Mouse (Mus musculus): ENCODE results near the gene Siglec1. TPM values are rescaled to one million over a fixed set of nuclear protein-coding genes. Genes with fewer than 3 reads are reported as not detected.

Siglec1 gene
- polyA plus RNA-seq, 1 experiment from 2014 or later: 0.19 TPM

DNA sequence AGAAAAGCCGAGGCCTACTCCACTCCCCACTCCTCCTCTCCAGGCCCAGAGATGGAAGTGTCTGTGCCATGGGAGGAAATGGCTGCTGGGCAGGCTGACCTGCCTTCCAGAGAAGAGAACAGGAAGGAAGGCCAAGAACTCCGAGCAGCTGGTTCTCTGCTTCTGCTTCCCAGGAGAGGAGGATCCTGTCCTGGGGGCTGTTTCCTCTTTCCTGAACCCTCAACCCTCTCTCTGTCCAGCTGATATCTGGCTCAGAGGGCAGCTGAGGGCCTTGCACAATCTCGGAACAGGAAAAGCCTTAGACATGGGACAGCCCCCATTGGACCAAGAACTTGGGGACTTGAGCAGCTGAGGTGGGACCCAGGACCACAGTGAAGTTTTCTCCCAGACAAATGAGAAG lies 4.3 kb upstream of the Siglec1 start:
- H3K4me3 ChIP-seq: no peak overlapping the region
- no peaks in the 10 kb centered on the region for H3K9me3 ChIP-seq
- H3K4me2 ChIP-seq (replicated peaks): no peak overlapping the region
- no peaks in the 10 kb centered on the region for H3K36me3 ChIP-seq
- 75% methylated on average over 3 of the region's 3 CpGs for WGBS
- no peaks in the 10 kb centered on the region for H3K4me1 ChIP-seq
- no peaks in the 10 kb centered on the region for H3K27me3 ChIP-seq
- H3K27ac ChIP-seq (replicated peaks): no peak overlapping the region
- ATAC-seq (replicated peaks): no peak
- H3K9ac ChIP-seq (replicated peaks): no peak overlapping the region

DNA sequence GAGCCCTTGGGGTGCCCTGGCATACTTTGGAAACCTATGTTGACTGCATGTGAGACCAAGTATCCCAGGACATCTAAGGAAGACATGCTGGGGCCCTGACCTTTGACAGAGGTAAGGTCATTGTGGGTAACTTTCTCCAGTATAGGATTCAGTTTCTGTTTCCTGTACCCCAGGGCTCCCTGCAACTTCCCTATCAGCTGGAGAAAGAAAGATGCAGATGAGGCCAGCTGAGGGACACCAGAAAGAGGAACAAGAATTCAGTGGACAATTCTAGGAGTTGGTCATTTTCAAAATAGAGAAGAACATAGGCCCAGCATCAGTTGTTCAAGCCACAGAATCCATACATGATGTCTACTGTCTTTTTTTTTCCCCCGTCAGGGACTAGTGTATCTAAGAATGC lies 3.1 kb upstream of the Siglec1 start:
- no peak overlapping the region for H3K4me3 ChIP-seq
- no peaks in the 10 kb centered on the region for H3K36me3 ChIP-seq
- no peaks in the 10 kb centered on the region for H3K4me1 ChIP-seq
- 97% methylated on average over 1 of the region's 1 CpGs for WGBS
- no peak for ATAC-seq (replicated peaks)
- H3K9ac ChIP-seq (replicated peaks): no peak overlapping the region
- H3K27me3 ChIP-seq: no peaks in the 10 kb centered on the region
- H3K4me2 ChIP-seq (replicated peaks): no peak overlapping the region
- H3K27ac ChIP-seq (replicated peaks): no peak overlapping the region
- H3K9me3 ChIP-seq: no peaks in the 10 kb centered on the region

DNA sequence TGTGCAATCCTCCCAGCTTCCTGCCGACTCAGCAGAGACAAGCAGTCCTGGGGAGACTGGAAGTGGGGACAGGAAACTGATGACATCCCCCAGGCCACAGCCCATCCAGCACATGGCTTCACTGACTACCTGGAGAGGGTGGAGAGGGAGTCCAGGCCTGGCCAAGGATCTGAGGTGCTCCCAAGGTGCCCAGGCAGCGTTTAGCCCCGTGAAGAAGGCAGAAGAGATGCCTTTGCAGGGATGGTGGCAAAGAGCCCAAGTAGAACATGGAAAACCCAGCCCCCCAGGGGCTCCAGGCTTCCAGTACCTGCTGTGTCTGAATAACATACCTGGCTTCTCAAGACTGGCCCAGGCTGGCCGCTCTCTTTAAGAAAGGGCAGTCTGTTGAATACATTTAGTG lies 2.0 kb upstream of the Siglec1 start:
- no peaks in the 10 kb centered on the region for H3K4me1 ChIP-seq
- no peaks in the 10 kb centered on the region for H3K36me3 ChIP-seq
- 84% methylated on average over 4 of the region's 4 CpGs for WGBS
- H3K27me3 ChIP-seq: no peaks in the 10 kb centered on the region
- no peak overlapping the region for H3K9ac ChIP-seq (replicated peaks)
- no peak overlapping the region for H3K4me3 ChIP-seq
- H3K9me3 ChIP-seq: no peaks in the 10 kb centered on the region
- ATAC-seq (replicated peaks): no peak
- no peak overlapping the region for H3K4me2 ChIP-seq (replicated peaks)
- H3K27ac ChIP-seq (replicated peaks): no peak overlapping the region

DNA sequence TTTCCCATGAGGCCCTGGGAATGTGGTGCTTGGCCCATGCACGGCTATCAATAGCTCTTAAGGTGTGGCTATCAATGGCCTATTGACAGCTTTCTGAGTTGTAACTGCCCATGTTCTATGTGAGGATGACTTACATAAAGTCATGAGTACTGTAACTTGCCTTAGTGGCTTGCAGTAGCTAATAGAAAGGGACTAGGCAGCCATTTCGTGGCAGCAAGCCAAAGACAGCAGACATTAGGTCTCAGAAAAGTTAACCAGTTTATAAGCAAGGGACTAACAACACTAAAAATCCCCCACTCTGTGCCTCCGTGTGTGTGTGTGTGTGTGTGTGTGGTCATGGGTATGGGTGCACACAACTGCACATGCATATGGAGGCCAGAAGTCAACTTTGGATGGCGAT lies 2.4 kb downstream of the Siglec1 start:
- H3K36me3 ChIP-seq: no peaks in the 10 kb centered on the region
- no peaks in the 10 kb centered on the region for H3K4me1 ChIP-seq
- 91% methylated on average over 4 of the region's 4 CpGs for WGBS
- ATAC-seq (replicated peaks): no peak
- no peak overlapping the region for H3K4me2 ChIP-seq (replicated peaks)
- H3K9ac ChIP-seq (replicated peaks): no peak overlapping the region
- H3K4me3 ChIP-seq: no peak overlapping the region
- no peak overlapping the region for H3K27ac ChIP-seq (replicated peaks)
- H3K9me3 ChIP-seq: no peaks in the 10 kb centered on the region
- no peaks in the 10 kb centered on the region for H3K27me3 ChIP-seq

DNA sequence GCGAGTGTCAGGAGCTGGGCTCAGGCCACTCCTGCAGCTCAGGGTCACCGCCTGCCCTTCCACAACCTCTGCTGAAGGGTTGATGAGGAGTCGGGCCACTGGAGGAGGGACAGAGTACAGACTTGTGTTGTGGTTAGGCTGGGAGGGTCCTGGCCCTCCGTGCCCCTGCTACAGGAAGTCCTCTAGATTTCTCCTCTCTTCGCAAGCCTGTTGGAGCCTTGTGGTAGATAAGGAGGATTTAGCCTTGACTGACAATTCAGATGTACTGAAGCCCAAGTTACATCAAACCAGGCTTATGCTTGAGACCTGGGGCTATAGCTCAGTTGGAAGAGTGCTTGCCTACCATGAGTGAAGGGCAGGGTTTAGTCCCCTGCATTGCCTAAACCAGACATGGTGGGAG lies 6.1 kb downstream of the Siglec1 start:
- 84% methylated on average over 5 of the region's 5 CpGs for WGBS
- no peaks in the 10 kb centered on the region for H3K4me1 ChIP-seq
- H3K9ac ChIP-seq (replicated peaks): no peak overlapping the region
- no peak overlapping the region for H3K4me2 ChIP-seq (replicated peaks)
- H3K27me3 ChIP-seq: no peaks in the 10 kb centered on the region
- H3K27ac ChIP-seq (replicated peaks): no peak overlapping the region
- ATAC-seq (replicated peaks): no peak
- no peak overlapping the region for H3K4me3 ChIP-seq
- H3K9me3 ChIP-seq: no peaks in the 10 kb centered on the region
- no peaks in the 10 kb centered on the region for H3K36me3 ChIP-seq

DNA sequence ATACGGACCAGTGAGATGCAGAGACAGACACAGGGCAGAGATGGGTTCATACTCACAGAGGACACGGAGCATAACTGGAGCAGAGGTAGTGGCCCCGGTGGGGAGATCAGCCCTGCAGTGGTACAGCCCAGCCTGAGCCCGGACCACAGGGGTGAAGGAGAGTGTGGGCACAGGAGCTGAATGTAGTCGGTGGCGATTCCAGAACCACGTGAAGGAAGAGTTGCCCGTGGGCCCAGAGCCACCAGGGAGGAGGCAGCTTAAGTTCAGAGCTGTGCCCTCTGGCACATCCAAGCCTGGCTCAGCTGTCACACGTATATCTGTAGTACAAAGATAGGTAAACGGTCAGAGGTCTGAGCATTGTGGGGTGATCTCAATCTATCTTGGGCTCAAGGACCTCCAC lies 14.0 kb downstream of the Siglec1 start:
- no peaks in the 10 kb centered on the region for H3K27me3 ChIP-seq
- no peaks in the 10 kb centered on the region for H3K4me1 ChIP-seq
- ATAC-seq (replicated peaks): no peak
- no peak overlapping the region for H3K27ac ChIP-seq (replicated peaks)
- H3K4me3 ChIP-seq: no peak overlapping the region
- no peaks in the 10 kb centered on the region for H3K9me3 ChIP-seq
- no peaks in the 10 kb centered on the region for H3K36me3 ChIP-seq
- no peak overlapping the region for H3K9ac ChIP-seq (replicated peaks)
- WGBS: 89% methylated on average over 10 of the region's 10 CpGs
- no peak overlapping the region for H3K4me2 ChIP-seq (replicated peaks)

- Histone ChIP-seq H3K9ac (replicated peaks) (no peak overlapping the region), H3K4me1 (peaks cover 4% of the 10 kb centered on the region), H3K4me2 (replicated peaks) (no peak overlapping the region), H3K4me3 (no peak overlapping the region), H3K27ac (replicated peaks) (no peak overlapping the region), H3K27me3 (0 out of 2 replicates have a peak, but pooled peaks cover 10% of the 10 kb centered on the region), H3K36me3 (no peaks in the 10 kb centered on the region), H3K9me3 (no peaks in the 10 kb centered on the region)
- no peak for ATAC-seq (replicated peaks)
- 77% methylated on average over 6 of the region's 6 CpGs for WGBS
Measured at GRCm38 (mm10) chr2:131067481-131067880, 19.1 kb downstream of the Siglec1 start.

DNA sequence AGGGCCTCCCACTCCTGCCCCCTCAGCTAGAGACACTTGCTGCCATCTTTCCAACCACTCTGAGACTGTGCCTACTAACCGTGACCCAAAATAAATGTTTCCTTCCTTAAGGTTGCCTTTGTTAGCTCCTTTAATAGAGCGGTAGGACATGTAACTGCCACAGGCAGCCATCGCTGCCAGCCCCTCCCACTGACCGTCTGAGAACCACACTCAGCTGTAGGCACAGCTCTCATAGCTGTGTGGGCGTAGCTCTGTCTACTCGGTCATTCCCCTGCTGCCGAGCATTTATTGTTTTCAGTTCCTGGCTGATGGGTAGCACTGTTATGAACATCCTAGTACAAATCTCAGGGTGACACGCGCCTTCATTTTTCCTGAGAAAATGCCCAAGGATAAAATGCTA lies 20.2 kb downstream of the Siglec1 start:
- H3K27ac ChIP-seq (replicated peaks): no peak overlapping the region
- no peaks in the 10 kb centered on the region for H3K9me3 ChIP-seq
- H3K4me3 ChIP-seq: no peak overlapping the region
- H3K4me2 ChIP-seq (replicated peaks): no peak overlapping the region
- H3K36me3 ChIP-seq: no peaks in the 10 kb centered on the region
- 73% methylated on average over 9 of the region's 9 CpGs for WGBS
- H3K9ac ChIP-seq (replicated peaks): no peak overlapping the region
- 0 out of 2 replicates have a peak, but pooled peaks cover 10% of the 10 kb centered on the region for H3K27me3 ChIP-seq
- ATAC-seq (replicated peaks): no peak
- H3K4me1 ChIP-seq: peaks cover 4% of the 10 kb centered on the region

DNA sequence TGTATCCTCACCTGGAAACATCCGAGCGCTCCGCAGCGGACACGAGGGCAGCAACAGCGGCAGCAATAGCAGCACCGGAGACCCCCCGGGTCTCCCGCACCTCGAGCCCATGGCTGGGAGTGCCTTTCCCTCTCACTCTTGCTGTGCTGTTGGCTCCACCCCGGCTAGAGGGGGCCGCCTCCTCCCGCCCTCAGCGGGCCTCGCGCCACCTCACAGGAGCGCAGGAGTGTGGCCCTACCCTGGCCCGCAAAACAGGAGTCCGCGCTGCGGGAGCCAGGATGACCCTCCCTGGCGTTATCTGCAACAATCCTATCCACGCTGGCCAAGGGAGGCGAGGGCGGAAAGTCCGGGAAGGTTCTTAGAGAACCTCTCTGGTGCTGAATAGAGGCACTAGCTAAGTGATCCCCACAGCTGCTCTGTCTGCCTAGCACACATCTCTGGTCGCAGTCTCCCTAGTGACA lies 23.1 kb downstream of the Siglec1 start, which contains the start of gene Adam33:
Adam33 (minus strand) TSS at position 411 of the 461 bp plus-strand sequence.
- Histone ChIP-seq H3K4me1 (peaks cover 4% of the 10 kb centered on the region), H3K4me3 (peak within 1 kb of the TSS; percentile 24), H3K4me2 (replicated peaks) (peak within 1 kb of the TSS; percentile 46), H3K9ac (replicated peaks) (0 out of 2 replicates have a peak within 1 kb of the TSS, but pooled peaks have one; percentile 21), H3K27ac (replicated peaks) (no peak within 1 kb of the TSS), H3K27me3 (0 out of 2 replicates have a peak, but pooled peaks cover 10% of the 10 kb centered on the region), H3K9me3 (no peaks in the 10 kb centered on the region), H3K36me3 (no peaks in the 10 kb centered on the region)
- WGBS: 3% methylated on average over 17 of the region's 27 CpGs
- ATAC-seq (replicated peaks): no peak; the same call in 1 of the 2 replicates

DNA sequence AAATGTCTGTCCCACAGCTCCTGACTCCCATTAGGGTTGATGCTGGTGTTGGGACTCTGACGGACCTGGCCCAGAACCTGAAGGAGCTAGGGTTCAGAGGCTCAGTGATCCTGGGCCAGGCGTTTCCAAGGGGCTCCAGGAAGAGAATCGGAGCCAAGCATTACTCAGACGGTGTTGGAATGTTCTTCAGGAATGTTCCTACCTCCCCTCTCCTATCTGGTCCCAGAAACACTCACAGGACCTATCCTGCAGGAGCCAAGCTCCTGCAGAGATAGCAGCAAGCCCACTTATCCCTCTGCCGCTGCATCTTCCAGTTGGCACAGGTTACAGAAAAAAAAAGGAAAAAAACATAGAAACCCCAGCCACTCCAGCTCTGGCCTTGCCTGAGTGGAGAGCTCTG lies 25.0 kb downstream of the Siglec1 start:
- H3K4me1 ChIP-seq: peaks cover 4% of the 10 kb centered on the region
- H3K9ac ChIP-seq (replicated peaks): no peak overlapping the region
- no peak for ATAC-seq (replicated peaks)
- H3K4me3 ChIP-seq: no peak overlapping the region
- H3K36me3 ChIP-seq: no peaks in the 10 kb centered on the region
- H3K27me3 ChIP-seq: peaks cover 13% of the 10 kb centered on the region
- no peaks in the 10 kb centered on the region for H3K9me3 ChIP-seq
- H3K4me2 ChIP-seq (replicated peaks): no peak overlapping the region
- WGBS: 77% methylated on average over 5 of the region's 5 CpGs
- no peak overlapping the region for H3K27ac ChIP-seq (replicated peaks)

- H3K27ac ChIP-seq (replicated peaks): no peak overlapping the region
- H3K9ac ChIP-seq (replicated peaks): no peak overlapping the region
- no peak overlapping the region for H3K4me3 ChIP-seq
- H3K9me3 ChIP-seq: no peaks in the 10 kb centered on the region
- no peaks in the 10 kb centered on the region for H3K36me3 ChIP-seq
- peaks cover 19% of the 10 kb centered on the region for H3K27me3 ChIP-seq
- H3K4me1 ChIP-seq: peaks cover 4% of the 10 kb centered on the region
- WGBS: 69% methylated on average over 6 of the region's 6 CpGs
- H3K4me2 ChIP-seq (replicated peaks): no peak overlapping the region
- no peak for ATAC-seq (replicated peaks)
Measured at GRCm38 (mm10) chr2:131060784-131061183, 25.8 kb downstream of the Siglec1 start.

DNA sequence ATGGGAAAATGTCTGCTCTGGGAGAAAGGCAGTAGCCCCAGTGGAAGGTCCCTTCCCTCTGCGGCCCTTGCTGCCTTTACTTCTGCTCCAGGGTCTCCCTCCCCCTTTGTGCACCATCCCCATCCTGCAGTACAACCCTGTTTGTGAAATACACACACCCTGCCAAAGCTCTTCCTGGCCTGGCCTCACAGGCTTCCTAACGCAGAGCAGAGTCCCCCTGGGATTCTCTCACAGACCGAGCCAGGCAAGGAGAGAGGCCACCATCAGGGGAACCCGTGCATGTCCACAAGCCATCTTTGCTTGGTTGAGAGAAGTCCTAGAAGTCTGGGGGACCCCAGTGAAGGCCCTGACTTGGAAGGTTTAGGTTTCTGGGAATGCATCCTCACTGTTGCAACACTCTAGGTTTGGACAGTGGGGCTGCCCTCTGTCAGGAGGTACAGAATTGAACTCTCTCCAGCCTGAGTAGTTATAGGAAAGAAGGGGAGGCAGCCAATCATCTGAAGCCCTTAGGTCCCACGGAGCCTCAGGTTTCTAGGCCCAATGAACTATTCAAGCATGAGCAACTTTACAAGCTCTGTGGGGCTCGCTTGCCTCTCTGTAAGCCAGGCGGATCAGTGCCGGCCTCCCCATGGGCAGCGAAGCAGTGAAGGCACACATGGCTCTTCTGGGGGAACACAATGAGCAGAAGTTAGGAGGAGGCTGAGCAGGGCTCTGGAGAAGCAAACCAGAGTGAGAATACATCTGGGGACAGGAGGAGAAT lies 26.6 kb downstream of the Siglec1 start:
- no peak overlapping the region for H3K4me3 ChIP-seq
- peaks cover 27% of the 10 kb centered on the region for H3K27me3 ChIP-seq
- H3K9me3 ChIP-seq: no peaks in the 10 kb centered on the region
- WGBS: 60% methylated on average over 9 of the region's 9 CpGs
- ATAC-seq (replicated peaks): no peak
- no peak overlapping the region for H3K27ac ChIP-seq (replicated peaks)
- H3K9ac ChIP-seq (replicated peaks): no peak overlapping the region
- H3K4me2 ChIP-seq (replicated peaks): no peak overlapping the region
- no peaks in the 10 kb centered on the region for H3K36me3 ChIP-seq
- H3K4me1 ChIP-seq: peaks cover 6% of the 10 kb centered on the region

DNA sequence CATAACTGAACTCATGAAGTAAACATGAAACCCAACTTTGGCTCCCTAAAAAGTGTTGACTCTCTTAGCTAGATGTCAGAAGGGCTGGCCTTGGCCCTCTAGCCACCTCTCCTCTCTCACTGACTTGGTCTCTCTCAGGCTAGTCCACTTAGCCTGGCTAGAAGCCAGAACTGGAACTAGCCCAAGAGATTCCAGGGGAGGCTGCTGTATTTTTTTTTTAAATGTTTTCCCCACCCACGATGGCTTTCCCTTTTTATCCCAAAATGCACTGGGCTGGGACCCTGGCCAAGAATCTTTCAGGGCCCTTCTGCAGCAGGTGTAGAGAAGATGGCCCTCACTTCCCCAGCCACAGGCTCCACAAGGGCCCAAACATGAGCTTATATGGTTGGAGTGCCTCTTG lies 27.2 kb downstream of the Siglec1 start:
- H3K27me3 ChIP-seq: peaks cover 33% of the 10 kb centered on the region

More for the DNA sequence above, 27.2 kb downstream of the Siglec1 start:
- H3K4me1 ChIP-seq: peaks cover 12% of the 10 kb centered on the region
- H3K4me3 ChIP-seq: no peak overlapping the region
- H3K9ac ChIP-seq (replicated peaks): no peak overlapping the region
- WGBS: 19% methylated on average over 1 of the region's 1 CpGs
- no peak overlapping the region for H3K4me2 ChIP-seq (replicated peaks)
- H3K36me3 ChIP-seq: no peaks in the 10 kb centered on the region
- no peaks in the 10 kb centered on the region for H3K9me3 ChIP-seq
- no peak overlapping the region for H3K27ac ChIP-seq (replicated peaks)
- no peak for ATAC-seq (replicated peaks)
